Mouse (Mus musculus) CH12.LX (cell line): Measurements from ENCODE around the gene Fam50b.

Experiments
- BHLHE40 ChIP-seq: IDR thresholded peaks from 2 replicates; pipeline ENCODE4 v1.6.1; 2011; ENCODE audit warnings: mild to moderate bottlenecking, low read depth, low read length, improper control_type of control experiment
- CHD1 ChIP-seq: IDR thresholded peaks from 2 replicates; pipeline ENCODE4 v1.6.1; 2012; ENCODE audit warnings: low read depth, low read length, improper control_type of control experiment, inconsistent platforms
- CTCF ChIP-seq, 2 experiments: IDR thresholded peaks in 1 of 2; conservative IDR thresholded peaks in 1 of 2; 2 replicates each; pipeline ENCODE4 v1.5.1; 2011 to 2012; ENCODE audit warnings: low read depth in 2 of 2, low read length in 2 of 2, improper control_type of control experiment in 1 of 2, inconsistent platforms in 1 of 2, mild to moderate bottlenecking in 1 of 2, moderate library complexity in 1 of 2
- JUN ChIP-seq: IDR thresholded peaks from 2 replicates; pipeline ENCODE4 v1.6.1; 2011; ENCODE audit warnings: low read depth, mild to moderate bottlenecking, low read length, improper control_type of control experiment, moderate library complexity; ENCODE audit not compliant: insufficient read depth
- MAX ChIP-seq: IDR thresholded peaks from 2 replicates; pipeline ENCODE4 v1.6.1; 2011; ENCODE audit warnings: low read length, improper control_type of control experiment
- POLR2A ChIP-seq: IDR thresholded peaks from 2 replicates; pipeline ENCODE4 v1.6.1; 2011; ENCODE audit warnings: low read depth, mild to moderate bottlenecking, improper control_type of control experiment, low read length
- SIN3A ChIP-seq: IDR thresholded peaks from 2 replicates; pipeline ENCODE4 v1.6.1; 2012; ENCODE audit warnings: low read length, improper control_type of control experiment, inconsistent platforms
- SMC3 ChIP-seq: IDR thresholded peaks from 2 replicates; pipeline ENCODE4 v1.6.1; 2011; ENCODE audit warnings: low read depth, low read length, improper control_type of control experiment
- USF1 ChIP-seq: IDR thresholded peaks from 2 replicates; pipeline ENCODE4 v1.6.1; 2014; ENCODE audit warnings: low read depth, mild to moderate bottlenecking, inconsistent platforms, low read length, improper control_type of control experiment
- USF2 ChIP-seq: conservative IDR thresholded peaks from 2 replicates; pipeline ENCODE4 v1.6.1; 2011; ENCODE audit warnings: low read depth, low read length, improper control_type of control experiment

- TF ChIP-seq POLR2A = no peak
- TF ChIP-seq USF2 = no peak
- TF ChIP-seq USF1 = no peak
- TF ChIP-seq CTCF (conservative IDR thresholded peaks at IDR 0.05 in 1 of 2, IDR thresholded peaks at IDR 0.05 in 1 of 2; ENCODE audit: low read depth in 2 of 2, low read length in 2 of 2) = no peak
- no peak for TF ChIP-seq BHLHE40
- no peak for TF ChIP-seq MAX
- TF ChIP-seq SIN3A = no peak
- TF ChIP-seq JUN = no peak
- TF ChIP-seq SMC3 = no peak
- no peak for TF ChIP-seq CHD1
Observed at GRCm38 (mm10) chr13:34715437-34715838, 19.2 kb upstream of the Fam50b start.
